8 mouse cellular contexts compared by ENCODE assay signal in the genomic region with DNA sequence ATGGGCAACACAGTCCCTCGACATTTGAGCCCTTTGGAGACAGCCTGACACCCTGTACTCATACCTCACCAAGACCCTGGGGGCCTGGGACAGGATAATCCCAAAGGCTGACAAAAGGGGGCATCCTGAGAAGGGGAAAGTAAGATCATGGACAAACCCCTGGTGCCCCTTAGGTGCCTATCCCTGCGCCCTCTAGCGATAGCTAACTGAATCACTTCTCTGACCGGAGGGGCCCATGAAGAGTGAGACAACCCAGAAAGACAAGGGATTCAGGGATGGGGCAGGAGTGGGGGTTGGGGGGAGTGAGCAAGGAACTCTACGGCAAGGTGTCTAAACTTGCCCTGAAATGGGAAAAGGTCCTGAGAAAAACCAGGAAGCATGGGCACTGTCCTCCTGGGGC. TPM values are rescaled to one million over a fixed set of nuclear protein-coding genes. Genes with fewer than 3 reads are reported as not detected.
DNase-seq lines count a peak whose midpoint lies in the region; ATAC-seq and TF ChIP-seq lines count a peak whose summit lies in the region.

No protein-coding gene starts in this region.

- DNase-seq in forebrain, embryonic 14.5 days (ENCODE audit: low spot score), result peak; percentile 32
- no peak for DNase-seq in liver, postnatal 0 days
- DNase-seq in cerebellum, postnatal 14 days, result peak; percentile 59 to 69
- no peak for DNase-seq in midbrain, postnatal 0 days (ENCODE audit: low spot score)
- DNase-seq in layer of hippocampus, adult 8-10 months (ENCODE audit: low spot score in 2 of 2), result no peak
- DNase-seq in frontal cortex, postnatal 14 days (ENCODE audit: low spot score in 2 of 2), result no peak

- no peak overlapping the region for H3K9ac ChIP-seq in forebrain, embryonic 14.5 days (ENCODE audit: low read length)
- no peak overlapping the region for H3K9ac ChIP-seq in forebrain, embryonic 16.5 days (replicated peaks; ENCODE audit: low read depth, low read length)
- H3K9ac ChIP-seq in liver, postnatal 0 days (replicated peaks), result no peak overlapping the region
- H3K9ac ChIP-seq in liver, embryonic 12.5 days, result no peak overlapping the region
- no peak overlapping the region for H3K9ac ChIP-seq in midbrain, postnatal 0 days (replicated peaks; ENCODE audit: low read length, poor library complexity, severe bottlenecking)

- TF ChIP-seq EP300 in liver, postnatal 0 days (IDR thresholded peaks at IDR 0.05; ENCODE audit: low read depth), result no peak

- WGBS in forebrain, embryonic 14.5 days, result 14% methylated on average over 5 of the region's 5 CpGs
- WGBS in forebrain, embryonic 16.5 days, result 7% methylated on average over 5 of the region's 5 CpGs
- 13% methylated on average over 5 of the region's 5 CpGs for WGBS in liver, postnatal 0 days (ENCODE audit: insufficient replicate concordance)
- 3% methylated on average over 5 of the region's 5 CpGs for WGBS in liver, embryonic 12.5 days (ENCODE audit: insufficient replicate concordance)
- 24% methylated on average over 5 of the region's 5 CpGs for WGBS in midbrain, postnatal 0 days

- H3K27ac ChIP-seq in forebrain, embryonic 14.5 days (ENCODE audit: low read depth, low read length), result no peak overlapping the region
- H3K27ac ChIP-seq in forebrain, embryonic 16.5 days (ENCODE audit: low read length), result no peak overlapping the region
- no peak overlapping the region for H3K27ac ChIP-seq in liver, postnatal 0 days (ENCODE audit: low read depth)
- H3K27ac ChIP-seq in liver, embryonic 12.5 days, result no peak overlapping the region
- H3K27ac ChIP-seq in midbrain, postnatal 0 days (ENCODE audit: low read depth, low read length), result no peak overlapping the region

- H3K27me3 ChIP-seq in forebrain, embryonic 14.5 days (replicated peaks; ENCODE audit: control insufficient read depth, insufficient read depth, low read length), result peaks cover 37% of the 10 kb centered on the region
- H3K27me3 ChIP-seq in forebrain, embryonic 16.5 days (replicated peaks; ENCODE audit: control insufficient read depth, insufficient read depth, low read length), result peaks cover 39% of the 10 kb centered on the region
- H3K27me3 ChIP-seq in liver, postnatal 0 days (ENCODE audit: insufficient read depth, low read length), result peaks cover 45% of the 10 kb centered on the region
- H3K27me3 ChIP-seq in liver, embryonic 12.5 days (replicated peaks), result peaks cover 88% of the 10 kb centered on the region
- H3K27me3 ChIP-seq in midbrain, postnatal 0 days (ENCODE audit: insufficient read depth, low read length), result peaks cover 47% of the 10 kb centered on the region

- no peaks in the 10 kb centered on the region for H3K36me3 ChIP-seq in forebrain, embryonic 14.5 days (ENCODE audit: control insufficient read depth, insufficient read depth, low read length)
- H3K36me3 ChIP-seq in forebrain, embryonic 16.5 days (ENCODE audit: control insufficient read depth, insufficient read depth), result no peaks in the 10 kb centered on the region
- no peaks in the 10 kb centered on the region for H3K36me3 ChIP-seq in liver, postnatal 0 days (replicated peaks; ENCODE audit: insufficient read depth, low read length)
- H3K36me3 ChIP-seq in liver, embryonic 12.5 days, result no peaks in the 10 kb centered on the region
- H3K36me3 ChIP-seq in midbrain, postnatal 0 days (ENCODE audit: insufficient read depth, low read length), result no peaks in the 10 kb centered on the region; the same call in 1 of the 2 replicates

- TF ChIP-seq CTCF in liver, postnatal 0 days (IDR thresholded peaks at IDR 0.05; ENCODE audit: low read depth), result peak; percentile 72
- TF ChIP-seq CTCF in midbrain, postnatal 0 days (IDR thresholded peaks at IDR 0.05), result peak; percentile 68

- no peak for ATAC-seq in forebrain, embryonic 14.5 days
- ATAC-seq in forebrain, embryonic 16.5 days, result no peak
- no peak for ATAC-seq in liver, postnatal 0 days
- no peak for ATAC-seq in liver, embryonic 12.5 days
- no peak for ATAC-seq in midbrain, postnatal 0 days (ENCODE audit: low FRiP score)

- no peak overlapping the region for H3K4me2 ChIP-seq in forebrain, embryonic 14.5 days (ENCODE audit: low read length)
- H3K4me2 ChIP-seq in forebrain, embryonic 16.5 days (ENCODE audit: low read length), result no peak overlapping the region
- H3K4me2 ChIP-seq in liver, postnatal 0 days (ENCODE audit: low read depth, low read length), result no peak overlapping the region
- H3K4me2 ChIP-seq in liver, embryonic 12.5 days, result no peak overlapping the region
- no peak overlapping the region for H3K4me2 ChIP-seq in midbrain, postnatal 0 days (ENCODE audit: low read depth, low read length, poor library complexity, severe bottlenecking)

- H3K4me1 ChIP-seq in forebrain, embryonic 14.5 days (ENCODE audit: control insufficient read depth, insufficient read depth, low read length), result peaks cover 8% of the 10 kb centered on the region
- peaks cover 11% of the 10 kb centered on the region for H3K4me1 ChIP-seq in forebrain, embryonic 16.5 days (replicated peaks; ENCODE audit: control insufficient read depth, insufficient read depth, low read length)
- peaks cover 11% of the 10 kb centered on the region for H3K4me1 ChIP-seq in liver, postnatal 0 days (ENCODE audit: insufficient read depth)
- 0 out of 2 replicates have a peak, but pooled peaks cover 9% of the 10 kb centered on the region for H3K4me1 ChIP-seq in liver, embryonic 12.5 days
- peaks cover 7% of the 10 kb centered on the region; the same call in 1 of the 2 replicates for H3K4me1 ChIP-seq in midbrain, postnatal 0 days (ENCODE audit: insufficient read depth, low read length)

- no peak overlapping the region for H3K4me3 ChIP-seq in forebrain, embryonic 14.5 days (ENCODE audit: low read depth, low read length)
- no peak overlapping the region for H3K4me3 ChIP-seq in forebrain, embryonic 16.5 days (replicated peaks; ENCODE audit: low read length)
- H3K4me3 ChIP-seq in liver, postnatal 0 days (ENCODE audit: low read depth, low read length), result no peak overlapping the region
- no peak overlapping the region for H3K4me3 ChIP-seq in liver, embryonic 12.5 days
- H3K4me3 ChIP-seq in midbrain, postnatal 0 days (ENCODE audit: low read depth, low read length), result no peak overlapping the region

- H3K9me3 ChIP-seq in forebrain, embryonic 14.5 days (replicated peaks; ENCODE audit: control insufficient read depth, low read length), result no peaks in the 10 kb centered on the region
- no peaks in the 10 kb centered on the region for H3K9me3 ChIP-seq in forebrain, embryonic 16.5 days (ENCODE audit: control insufficient read depth, low read length)
- no peaks in the 10 kb centered on the region for H3K9me3 ChIP-seq in liver, postnatal 0 days (ENCODE audit: low read length)
- H3K9me3 ChIP-seq in liver, embryonic 12.5 days (replicated peaks), result no peaks in the 10 kb centered on the region
- H3K9me3 ChIP-seq in midbrain, postnatal 0 days (ENCODE audit: low read length), result no peaks in the 10 kb centered on the region

RNA-seq across cellular contexts. Expression of a gene that starts 14.8 kb away (rescaled TPM):
- 1.5 and 2.6 TPM in 2 replicates for polyA plus RNA-seq in forebrain, embryonic 14.5 days (2014; fragmentation: Nextera tagmentation; extraction: Ambion mirVana)
- 3.6 and 6.2 TPM in 2 replicates for polyA plus RNA-seq in forebrain, embryonic 16.5 days (2015; fragmentation: Nextera tagmentation; extraction: Ambion mirVana)
- polyA plus RNA-seq in liver, postnatal 0 days (2015; fragmentation: Nextera tagmentation; extraction: Ambion mirVana), result 0.13 and 0.14 TPM in 2 replicates
- 0.23 and 0.25 TPM in 2 replicates for polyA plus RNA-seq in liver, embryonic 12.5 days (2016; fragmentation: Nextera tagmentation; extraction: Ambion mirVana)
- total RNA-seq in midbrain, postnatal 0 days (2014; rRNA removed), result 19.7 and 36.7 TPM in 2 replicates
- polyA plus RNA-seq in midbrain, postnatal 0 days (2015; fragmentation: Nextera tagmentation; extraction: Ambion mirVana), result 6.4 and 6.7 TPM in 2 replicates
- total RNA-seq in layer of hippocampus, adult 8-10 months (2022), result 10 to 100 TPM in 2 of 4 experiments, 1 to 10 TPM in 2; 8.4 to 10.5 (median 9.3) TPM

Comparison
In these comparisons a context has a peak if more than half of its experiments do, and no peak if none do; other contexts are left out.
1. DNase-seq: peak in forebrain, embryonic 14.5 days (single experiment) and cerebellum, postnatal 14 days (2 of 2); none in liver, postnatal 0 days (single experiment), midbrain, postnatal 0 days (single experiment), layer of hippocampus, adult 8-10 months (0 of 2) and frontal cortex, postnatal 14 days (0 of 2).